Mouse (Mus musculus) adrenal gland, adult 2 months (tissue): ENCODE data around the gene Dclk2. TPM values are rescaled to one million over a fixed set of nuclear protein-coding genes. Genes with fewer than 3 reads are reported as not detected.

Experiments used
- DNase-seq: peaks from one replicate; pipeline ENCODE4 v3.0.0; 2021
- polyA plus RNA-seq: library from polyadenylated mRNA; depleted of rRNA; stranded (reverse); fragments of >200 nt; gene quantifications from 2 replicates; pipeline ENCODE4 v1.2.3, GENCODE M21; 2012
- total RNA-seq, 2 experiments: library from RNA; stranded (reverse); gene quantifications; 2 replicates each; pipeline ENCODE4 v1.2.3; 2021

The Dclk2 gene
- total and polyA plus RNA-seq, 3 experiments: 6.1 to 7.7 (median 6.1) TPM

GRCm38 (mm10) chr3:86797871-86798460 is 122.7 kb downstream of the Dclk2 start:
- no peak for DNase-seq

- DNase-seq: no peak
Measured at GRCm38 (mm10) chr3:86796716-86797115, 123.9 kb downstream of the Dclk2 start.

GRCm38 (mm10) chr3:86793720-86794191 is 126.9 kb downstream of the Dclk2 start:
- peak; percentile 68 for DNase-seq

- peak; percentile 41 for DNase-seq
Measured at GRCm38 (mm10) chr3:86793264-86793663, 127.4 kb downstream of the Dclk2 start.

GRCm38 (mm10) chr3:86789752-86790151 is 130.9 kb downstream of the Dclk2 start:
- no peak for DNase-seq

- DNase-seq: peak; percentile 73
Measured at GRCm38 (mm10) chr3:86788711-86789110, 131.9 kb downstream of the Dclk2 start.

GRCm38 (mm10) chr3:86787423-86788123 is 133.1 kb downstream of the Dclk2 start:
- DNase-seq: peak; percentile 61

GRCm38 (mm10) chr3:86786845-86787351 is 133.8 kb downstream of the Dclk2 start:
- peak; percentile 75 for DNase-seq

GRCm38 (mm10) chr3:86786280-86786679 is 134.4 kb downstream of the Dclk2 start:
- DNase-seq: no peak

GRCm38 (mm10) chr3:86784930-86785329 is 135.7 kb downstream of the Dclk2 start:
- no peak for DNase-seq

- DNase-seq: no peak
Measured at GRCm38 (mm10) chr3:86784051-86784450, 136.6 kb downstream of the Dclk2 start.

GRCm38 (mm10) chr3:86779704-86780103 is 140.9 kb downstream of the Dclk2 start:
- DNase-seq: no peak

GRCm38 (mm10) chr3:86775444-86775828 is 145.2 kb downstream of the Dclk2 start:
- DNase-seq: no peak

- peak; percentile 27 for DNase-seq
Measured at GRCm38 (mm10) chr3:86774566-86775443, 145.8 kb downstream of the Dclk2 start.

GRCm38 (mm10) chr3:86768969-86769368 is 151.7 kb downstream of the Dclk2 start:
- no peak for DNase-seq

- no peak for DNase-seq
Measured at GRCm38 (mm10) chr3:86768553-86768952, 152.1 kb downstream of the Dclk2 start.

GRCm38 (mm10) chr3:86762456-86762855 is 158.2 kb downstream of the Dclk2 start:
- DNase-seq: no peak

GRCm38 (mm10) chr3:86762036-86762415 is 158.6 kb downstream of the Dclk2 start:
- no peak for DNase-seq

- DNase-seq: peak; percentile 64
Measured at GRCm38 (mm10) chr3:86761095-86762035, 159.3 kb downstream of the Dclk2 start.

GRCm38 (mm10) chr3:86760474-86760873 is 160.2 kb downstream of the Dclk2 start:
- DNase-seq: no peak

- DNase-seq: no peak
Measured at GRCm38 (mm10) chr3:86759834-86760233, 160.8 kb downstream of the Dclk2 start.
